Mouse (Mus musculus) small intestine, adult 2 months (tissue): ENCODE data around the gene Sez6l.

Experiments used
- CTCF ChIP-seq: fragments of 200-500 bp; IDR thresholded peaks from 2 replicates; pipeline ENCODE4 v1.5.1; 2012; ENCODE audit warnings: low read depth, mild to moderate bottlenecking, control low read depth, inconsistent platforms, low read length, moderate library complexity, mixed read lengths; ENCODE audit not compliant: insufficient replicate concordance, insufficient read length; ENCODE audit errors: extremely low read depth
- POLR2A ChIP-seq: fragments of 200-500 bp; IDR thresholded peaks from 2 replicates; pipeline ENCODE4 v1.6.1; 2012; ENCODE audit warnings: low read depth, mild to moderate bottlenecking, control low read depth, inconsistent platforms, low read length, moderate library complexity

- TF ChIP-seq POLR2A (no peak), CTCF (no peak)
These were observed 89.5 kb downstream of the Sez6l start for GRCm38 (mm10) chr5:112487504-112487903.
